Mouse (Mus musculus) cerebellum, adult 2 months (tissue): ENCODE data around the gene Ksr2.

Source experiments
- CTCF ChIP-seq: fragments of 200-500 bp; IDR thresholded peaks from 2 replicates; pipeline ENCODE4 v1.5.1; 2011; ENCODE audit warnings: low read depth, mild to moderate bottlenecking, control low read depth, low read length, moderate library complexity, borderline replicate concordance; ENCODE audit not compliant: insufficient read depth
- POLR2A ChIP-seq: fragments of 200-500 bp; IDR thresholded peaks from 2 replicates; pipeline ENCODE4 v1.6.1; 2011; ENCODE audit warnings: low read length, control low read depth, borderline replicate concordance; ENCODE audit not compliant: insufficient read depth

- TF ChIP-seq POLR2A (no peak), CTCF (no peak)
Measured at GRCm38 (mm10) chr5:117457583-117457982, 43.8 kb downstream of the Ksr2 start.
